Mouse (Mus musculus) frontal cortex, postnatal 25 days (tissue): ENCODE measurements around the gene Cdpf1.

Source experiments
- DNase-seq, 2 experiments: peaks; one replicate each; pipeline ENCODE4 v3.0.0; 2022; ENCODE audit warnings: low spot score in 2 of 2

Cdpf1 gene

GRCm38 (mm10) chr15:85766677-85767076 is 44.8 kb downstream of the Cdpf1 start:
- no peak for DNase-seq

GRCm38 (mm10) chr15:85765022-85765421 is 46.5 kb downstream of the Cdpf1 start:
- no peak for DNase-seq

GRCm38 (mm10) chr15:85762761-85763160 is 48.7 kb downstream of the Cdpf1 start:
- no peak for DNase-seq

- no peak for DNase-seq
These were observed 53.7 kb downstream of the Cdpf1 start for GRCm38 (mm10) chr15:85757768-85758167.
